Mouse (Mus musculus): ENCODE measurements around the gene Tesk2. TPM values are rescaled to one million over a fixed set of nuclear protein-coding genes. Genes with fewer than 3 reads are reported as not detected.

Gene Tesk2
- total and polyA plus RNA-seq, 3 experiments = 1.3 to 6.6 (median 4.8) TPM

- TF ChIP-seq GATA2 (IDR thresholded peaks at IDR 0.05; ENCODE audit: borderline replicate concordance, low read depth, low read length) = no peak
- TF ChIP-seq POLR2AphosphoS5 (IDR thresholded peaks at IDR 0.05; ENCODE audit: insufficient replicate concordance, low read depth, low read length) = peak; percentile 53; the same call in 1 of the 2 replicates
- H3K9me3 ChIP-seq (replicated peaks) = no peaks in the 10 kb centered on the region
Observed at GRCm38 (mm10) chr4:116807197-116808129, 86.7 kb downstream of the Tesk2 start, which contains the start of the genes Toe1 and Mutyh. Gene Toe1 (minus strand): TSS chr4:116807640. Gene Mutyh (plus strand): TSS chr4:116807723.

GRCm38 (mm10) chr4:116811012-116811411 is 90.3 kb downstream of the Tesk2 start:
- Histone ChIP-seq H3K4me3 (ENCODE audit: low read depth, low read length) (no peak overlapping the region), H3K9me3 (replicated peaks) (no peaks in the 10 kb centered on the region), H3K36me3 (replicated peaks) (peaks cover 48% of the 10 kb centered on the region), H3K4me1 (ENCODE audit: insufficient read depth, low read depth, low read length) (peaks cover 34% of the 10 kb centered on the region), H3K27me3 (ENCODE audit: insufficient read depth, low read length) (no peaks in the 10 kb centered on the region)
- no peak for ATAC-seq (ENCODE audit: extremely low read depth, insufficient number of reproducible peaks, low FRiP score, poor library complexity, severe bottlenecking)
- TF ChIP-seq CTCF (IDR thresholded peaks at IDR 0.05; ENCODE audit: low read depth, low read length) (no peak), TAL1 (conservative IDR thresholded peaks at IDR 0.05; ENCODE audit: low read depth, low read length) (no peak), GATA2 (IDR thresholded peaks at IDR 0.05; ENCODE audit: borderline replicate concordance, low read depth, low read length) (no peak), GATA1 (IDR thresholded peaks at IDR 0.05; ENCODE audit: borderline replicate concordance, low read length) (no peak), POLR2AphosphoS5 (IDR thresholded peaks at IDR 0.05; ENCODE audit: insufficient replicate concordance, low read depth, low read length) (no peak)
- no peak for DNase-seq (ENCODE audit: low spot score)

More at GRCm38 (mm10) chr4:116807197-116808129, 86.7 kb downstream of the Tesk2 start, which contains the start of the genes Toe1 and Mutyh:
- peak; percentile 99 for DNase-seq (ENCODE audit: low spot score)
- Histone ChIP-seq H3K4me1 (ENCODE audit: insufficient read depth, low read depth, low read length) (peaks cover 48% of the 10 kb centered on the region), H3K4me3 (ENCODE audit: low read depth, low read length) (peak within 1 kb of the TSS; percentile 86), H3K36me3 (replicated peaks) (peaks cover 62% of the 10 kb centered on the region), H3K27me3 (ENCODE audit: insufficient read depth, low read length) (no peaks in the 10 kb centered on the region)
- peak; percentile 97 for ATAC-seq (ENCODE audit: extremely low read depth, insufficient number of reproducible peaks, low FRiP score, poor library complexity, severe bottlenecking)

GRCm38 (mm10) chr4:116815276-116815675 is 94.5 kb downstream of the Tesk2 start:
- DNase-seq (ENCODE audit: low spot score) (no peak), ATAC-seq (ENCODE audit: extremely low read depth, insufficient number of reproducible peaks, low FRiP score, poor library complexity, severe bottlenecking) (no peak)
- Histone ChIP-seq H3K9me3 (replicated peaks) (no peaks in the 10 kb centered on the region), H3K4me1 (ENCODE audit: insufficient read depth, low read depth, low read length) (peaks cover 14% of the 10 kb centered on the region), H3K36me3 (replicated peaks) (peaks cover 62% of the 10 kb centered on the region), H3K4me3 (ENCODE audit: low read depth, low read length) (no peak overlapping the region), H3K27me3 (ENCODE audit: insufficient read depth, low read length) (peaks cover 3% of the 10 kb centered on the region; the same call in 1 of the 2 replicates)
- TF ChIP-seq GATA1 (IDR thresholded peaks at IDR 0.05; ENCODE audit: borderline replicate concordance, low read length) = no peak
- no peak for TF ChIP-seq GATA2 (IDR thresholded peaks at IDR 0.05; ENCODE audit: borderline replicate concordance, low read depth, low read length)
- no peak for TF ChIP-seq POLR2AphosphoS5 (IDR thresholded peaks at IDR 0.05; ENCODE audit: insufficient replicate concordance, low read depth, low read length)
- no peak for TF ChIP-seq CTCF (IDR thresholded peaks at IDR 0.05; ENCODE audit: low read depth, low read length)
- TF ChIP-seq TAL1 (conservative IDR thresholded peaks at IDR 0.05; ENCODE audit: low read depth, low read length) = no peak

- H3K4me3 ChIP-seq (ENCODE audit: low read depth, low read length) = no peak overlapping the region
- TF ChIP-seq TAL1 (conservative IDR thresholded peaks at IDR 0.05; ENCODE audit: low read depth, low read length) = no peak
- TF ChIP-seq CTCF (IDR thresholded peaks at IDR 0.05; ENCODE audit: low read depth, low read length) = no peak
- TF ChIP-seq POLR2AphosphoS5 (IDR thresholded peaks at IDR 0.05; ENCODE audit: insufficient replicate concordance, low read depth, low read length) = no peak
- no peak for TF ChIP-seq GATA2 (IDR thresholded peaks at IDR 0.05; ENCODE audit: borderline replicate concordance, low read depth, low read length)
- TF ChIP-seq GATA1 (IDR thresholded peaks at IDR 0.05; ENCODE audit: borderline replicate concordance, low read length) = no peak
- H3K27me3 ChIP-seq (ENCODE audit: insufficient read depth, low read length) = peaks cover 21% of the 10 kb centered on the region
- H3K4me1 ChIP-seq (ENCODE audit: insufficient read depth, low read depth, low read length) = peaks cover 5% of the 10 kb centered on the region
- H3K9me3 ChIP-seq (replicated peaks) = no peaks in the 10 kb centered on the region
- H3K36me3 ChIP-seq (replicated peaks) = peaks cover 48% of the 10 kb centered on the region
- no peak for ATAC-seq (ENCODE audit: extremely low read depth, insufficient number of reproducible peaks, low FRiP score, poor library complexity, severe bottlenecking)
- DNase-seq (ENCODE audit: low spot score) = no peak
Observed at GRCm38 (mm10) chr4:116817486-116817885, 96.7 kb downstream of the Tesk2 start.

- H3K4me3 ChIP-seq (ENCODE audit: low read depth, low read length) = no peak overlapping the region
Observed at GRCm38 (mm10) chr4:116819968-116820901, 99.5 kb downstream of the Tesk2 start.

More at GRCm38 (mm10) chr4:116819968-116820901, 99.5 kb downstream of the Tesk2 start:
- DNase-seq (ENCODE audit: low spot score) (no peak), ATAC-seq (ENCODE audit: extremely low read depth, insufficient number of reproducible peaks, low FRiP score, poor library complexity, severe bottlenecking) (no peak)
- Histone ChIP-seq H3K36me3 (replicated peaks) (peaks cover 35% of the 10 kb centered on the region), H3K9me3 (replicated peaks) (no peaks in the 10 kb centered on the region), H3K27me3 (ENCODE audit: insufficient read depth, low read length) (peaks cover 35% of the 10 kb centered on the region), H3K4me1 (ENCODE audit: insufficient read depth, low read depth, low read length) (peaks cover 5% of the 10 kb centered on the region)
- TF ChIP-seq GATA1 (IDR thresholded peaks at IDR 0.05; ENCODE audit: borderline replicate concordance, low read length) (no peak), POLR2AphosphoS5 (IDR thresholded peaks at IDR 0.05; ENCODE audit: insufficient replicate concordance, low read depth, low read length) (no peak), TAL1 (conservative IDR thresholded peaks at IDR 0.05; ENCODE audit: low read depth, low read length) (no peak), CTCF (IDR thresholded peaks at IDR 0.05; ENCODE audit: low read depth, low read length) (no peak), GATA2 (IDR thresholded peaks at IDR 0.05; ENCODE audit: borderline replicate concordance, low read depth, low read length) (no peak)

Data from G1E (cell line).